Mouse (Mus musculus) layer of hippocampus, adult 2 months (tissue): ENCODE results near the gene Mga. TPM values are rescaled to one million over a fixed set of nuclear protein-coding genes. Genes with fewer than 3 reads are reported as not detected.
A peak's percentile ranks its signal among the peaks of the same experiment; 100 is the strongest.

Source experiments
- DNase-seq, 2 experiments: peaks; one replicate each; pipeline ENCODE4 v3.0.0; 2022; ENCODE audit warnings: low spot score in 2 of 2
- H3K27ac ChIP-seq: fragments of 200-600 bp; 2 replicates; pipeline ENCODE4 v1.8.1; 2022
- H3K4me3 ChIP-seq: fragments of 200-600 bp; 2 replicates; pipeline ENCODE4 v1.8.1; 2022; ENCODE audit warnings: mild to moderate bottlenecking
- CTCF ChIP-seq: fragments of 200-600 bp; conservative IDR thresholded peaks from 2 replicates; pipeline ENCODE4 v1.8.1; 2022; ENCODE audit warnings: antibody characterized with exemption, mild to moderate bottlenecking, moderate library complexity
- total RNA-seq, 2 experiments: library from RNA; stranded (reverse); gene quantifications; 2 replicates each; pipeline ENCODE4 v1.2.3; 2021

Gene Mga
- total RNA-seq, 2 experiments from 2014 or later, result 66.6 to 72.7 TPM

- no peak for TF ChIP-seq CTCF
- Histone ChIP-seq H3K27ac (no peak overlapping the region), H3K4me3 (no peak overlapping the region)
- DNase-seq, result no peak
Measured at GRCm38 (mm10) chr2:119993515-119993914, 96.5 kb downstream of the Mga start.

DNA sequence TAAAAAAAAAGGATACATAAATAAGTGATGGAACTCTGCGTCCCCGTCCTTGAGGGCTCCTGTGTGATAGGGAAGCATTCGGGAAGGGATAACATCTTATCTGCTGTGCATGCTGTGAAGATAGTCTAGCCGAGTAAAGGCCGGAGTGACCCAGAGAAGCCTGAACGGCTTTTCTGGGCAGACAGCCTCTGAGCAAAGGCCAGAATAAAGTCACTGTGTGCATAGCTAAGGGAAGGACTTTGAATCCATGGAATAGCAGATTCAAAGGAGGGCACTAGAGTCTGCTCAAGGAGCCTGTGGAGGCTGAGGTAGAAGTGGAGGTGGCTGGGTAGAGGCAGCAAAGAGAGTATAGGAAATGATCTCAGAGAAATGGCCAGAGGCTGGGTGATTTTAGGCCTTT is 97.8 kb downstream of the Mga start:
- DNase-seq, result no peak
- TF ChIP-seq CTCF, result no peak
- Histone ChIP-seq H3K4me3 (no peak overlapping the region), H3K27ac (peak overlapping the region; percentile 59; the same call in 1 of the 2 replicates)

DNA sequence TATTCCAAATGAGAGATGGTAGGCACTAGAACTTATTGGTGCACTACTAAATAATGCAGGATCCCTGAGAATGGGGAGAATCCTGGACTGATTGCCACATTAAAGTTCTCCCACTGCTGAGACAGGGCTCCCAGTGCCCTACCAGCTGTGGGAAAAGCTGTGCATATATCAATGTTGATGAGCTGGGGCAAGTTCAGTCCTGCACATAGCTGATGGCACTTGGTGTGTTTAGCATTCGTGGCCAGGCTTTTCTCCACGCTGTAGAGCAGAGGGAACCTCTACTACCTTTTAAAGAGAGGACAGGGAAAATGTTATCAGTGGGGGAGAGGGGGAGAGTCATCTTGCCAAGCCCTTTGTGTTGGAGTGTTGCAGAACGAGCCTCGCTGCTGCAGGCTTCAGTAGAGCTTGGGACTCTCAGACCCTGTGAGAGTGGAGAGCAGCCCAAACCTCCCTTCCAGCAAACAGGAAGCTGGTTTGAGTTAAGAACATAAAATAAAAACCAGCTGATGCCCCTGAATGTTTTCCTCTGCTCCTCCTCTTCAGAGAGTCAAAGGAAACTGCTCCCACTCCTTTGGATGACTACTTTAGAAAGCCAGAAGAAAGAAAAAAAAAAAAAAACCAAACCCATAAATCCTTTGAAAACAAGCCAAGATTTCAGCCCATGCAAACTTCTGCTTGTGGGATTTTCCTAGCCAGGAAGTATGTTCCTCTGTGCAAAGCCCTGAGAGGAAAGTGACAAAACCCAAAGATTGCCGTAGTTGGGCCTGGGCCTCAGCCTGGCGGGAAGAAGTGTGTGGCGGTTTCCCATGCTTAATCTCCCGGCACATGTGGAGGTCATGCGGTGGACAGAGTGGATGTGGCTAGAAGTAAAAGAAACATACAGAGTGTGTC is 98.6 kb downstream of the Mga start:
- no peak overlapping the region for H3K4me3 ChIP-seq
- peak overlapping the region; percentile 59 for H3K27ac ChIP-seq
- no peak for TF ChIP-seq CTCF
- DNase-seq, result no peak

DNA sequence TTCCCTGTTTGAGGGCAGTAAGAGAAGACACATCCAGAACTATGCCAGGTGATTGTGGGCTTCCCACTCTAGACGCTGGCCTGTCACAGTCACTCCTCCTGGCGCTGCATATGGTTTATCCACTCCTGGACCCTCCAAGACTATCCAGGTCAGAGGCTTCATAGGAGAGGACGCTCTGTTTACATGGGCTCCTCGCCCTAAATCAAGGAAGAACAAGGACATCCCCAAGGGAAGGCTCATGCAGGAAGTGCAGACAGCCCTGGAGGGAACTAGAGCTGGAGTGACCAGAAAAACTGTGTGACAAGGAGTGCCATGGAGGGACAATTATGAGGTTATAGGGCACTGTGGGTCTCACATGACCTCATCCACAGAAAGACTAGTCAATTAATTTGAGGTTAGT is 100.3 kb downstream of the Mga start:
- peak overlapping the region; percentile 29; the same call in 1 of the 2 replicates for H3K27ac ChIP-seq
- no peak for DNase-seq

GRCm38 (mm10) chr2:119999731-120000130 is 102.7 kb downstream of the Mga start:
- H3K27ac ChIP-seq, result no peak overlapping the region
- TF ChIP-seq CTCF, result no peak
- no peak for DNase-seq
- no peak overlapping the region for H3K4me3 ChIP-seq

More for the DNA sequence above, 100.3 kb downstream of the Mga start:
- TF ChIP-seq CTCF, result no peak
- no peak overlapping the region for H3K4me3 ChIP-seq

DNA sequence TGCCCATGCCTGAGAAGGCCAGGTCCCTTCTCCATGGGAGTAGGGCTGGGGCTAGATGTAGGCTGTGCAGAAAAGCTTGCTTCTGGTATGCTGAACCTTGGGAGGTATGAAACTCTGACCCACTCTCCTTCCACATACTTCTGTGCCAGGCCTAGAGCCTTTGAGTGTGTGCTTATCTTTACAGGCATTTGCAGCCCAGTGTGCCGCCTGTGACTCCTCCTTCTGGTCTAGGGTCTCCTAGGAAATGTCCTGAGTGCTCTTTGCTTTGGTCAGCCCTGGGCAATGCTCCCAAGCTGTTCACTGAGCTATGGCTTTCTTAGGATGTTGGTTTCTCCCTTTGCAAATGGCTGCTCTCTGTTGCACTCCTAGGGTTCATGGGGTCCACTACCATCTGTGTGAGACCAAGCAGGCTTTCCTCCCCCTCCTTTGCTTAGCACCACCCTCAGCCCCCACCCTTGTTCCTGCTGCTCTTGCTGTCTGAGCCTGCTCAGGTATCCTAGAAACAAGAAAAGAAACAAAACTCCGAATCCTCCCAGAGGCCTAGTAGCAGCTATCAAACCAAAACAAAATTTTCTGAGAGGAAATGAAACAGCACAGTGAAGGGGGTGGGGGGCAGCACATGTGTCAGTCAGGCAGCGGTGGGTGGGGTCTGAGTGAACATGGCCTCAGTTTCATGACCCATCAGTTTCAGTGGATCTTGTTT is 104.0 kb downstream of the Mga start:
- TF ChIP-seq CTCF, result no peak
- no peak for DNase-seq
- Histone ChIP-seq H3K4me3 (no peak overlapping the region), H3K27ac (no peak overlapping the region; the same call in 1 of the 2 replicates)

- DNase-seq, result no peak
- Histone ChIP-seq H3K4me3 (no peak overlapping the region), H3K27ac (no peak overlapping the region)
- TF ChIP-seq CTCF, result no peak
Measured at GRCm38 (mm10) chr2:120001956-120002355, 104.9 kb downstream of the Mga start.

DNA sequence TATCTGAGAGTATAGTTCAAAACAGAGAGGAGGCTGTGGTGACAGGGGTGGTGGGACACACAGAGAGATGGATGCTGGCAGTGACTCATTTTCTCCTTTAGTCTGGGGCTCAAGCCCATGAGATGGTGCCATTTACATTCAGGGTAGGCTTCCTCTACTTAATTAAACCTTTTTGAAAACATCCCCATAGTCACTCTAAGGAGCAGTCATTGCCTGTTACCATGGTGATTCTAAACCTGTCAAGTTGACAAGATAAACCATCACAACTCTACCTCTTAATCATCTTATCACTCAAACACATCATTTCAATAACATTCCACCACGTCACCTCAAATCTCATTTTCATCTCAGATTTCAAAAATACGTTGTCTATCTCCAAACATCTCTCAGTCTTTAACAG is 106.9 kb downstream of the Mga start:
- TF ChIP-seq CTCF, result no peak
- H3K4me3 ChIP-seq, result no peak overlapping the region
- H3K27ac ChIP-seq, result no peak overlapping the region
- no peak for DNase-seq

DNA sequence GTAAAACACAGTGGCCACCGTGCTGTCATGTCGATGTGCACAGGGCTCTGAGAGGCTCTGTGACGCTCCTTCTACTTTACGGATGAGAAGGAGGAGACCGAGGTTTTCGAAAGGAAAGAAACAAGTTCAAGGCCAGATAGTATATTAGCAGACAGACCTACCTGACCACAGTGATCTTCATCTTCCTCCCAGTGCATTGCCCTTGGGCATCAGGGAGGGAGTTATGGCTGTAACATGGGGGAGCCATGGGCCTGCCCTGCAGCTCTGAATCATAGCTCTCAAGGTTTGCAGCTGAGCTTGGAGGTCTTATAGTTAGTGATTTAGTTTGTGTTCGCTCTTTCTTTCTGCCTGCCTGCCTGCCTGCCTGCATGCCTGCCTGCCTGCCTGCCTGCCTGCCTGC is 109.7 kb downstream of the Mga start:
- H3K4me3 ChIP-seq, result no peak overlapping the region
- TF ChIP-seq CTCF, result no peak
- no peak overlapping the region for H3K27ac ChIP-seq
- no peak for DNase-seq

DNA sequence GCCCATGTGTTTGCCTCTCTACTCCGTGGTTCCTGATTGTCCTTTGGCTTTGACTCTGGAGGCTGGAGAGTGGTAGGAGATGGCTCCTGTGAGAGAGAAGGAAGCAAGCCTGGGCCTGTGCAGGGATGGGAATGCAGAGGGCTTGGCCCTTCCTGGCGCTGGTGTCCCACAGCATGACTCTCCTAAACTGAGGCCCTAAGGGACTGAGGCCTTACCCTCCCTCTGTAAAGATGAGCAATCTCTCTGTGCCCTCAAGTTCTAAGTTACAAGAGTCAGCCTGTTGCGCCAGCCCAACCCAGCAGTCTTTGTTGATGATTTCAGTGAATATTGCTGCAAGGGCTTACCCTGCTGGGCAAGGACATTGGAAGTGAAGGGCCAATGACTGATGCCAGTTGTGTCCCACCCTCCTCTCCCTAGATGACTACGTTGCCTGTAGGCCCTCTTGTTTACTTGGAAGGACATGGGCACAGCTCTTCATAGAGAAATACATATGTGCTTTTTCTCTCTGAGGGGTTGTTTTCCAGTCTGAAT is 110.7 kb downstream of the Mga start:
- H3K4me3 ChIP-seq, result no peak overlapping the region
- H3K27ac ChIP-seq, result no peak overlapping the region
- no peak for DNase-seq
- TF ChIP-seq CTCF, result no peak

DNA sequence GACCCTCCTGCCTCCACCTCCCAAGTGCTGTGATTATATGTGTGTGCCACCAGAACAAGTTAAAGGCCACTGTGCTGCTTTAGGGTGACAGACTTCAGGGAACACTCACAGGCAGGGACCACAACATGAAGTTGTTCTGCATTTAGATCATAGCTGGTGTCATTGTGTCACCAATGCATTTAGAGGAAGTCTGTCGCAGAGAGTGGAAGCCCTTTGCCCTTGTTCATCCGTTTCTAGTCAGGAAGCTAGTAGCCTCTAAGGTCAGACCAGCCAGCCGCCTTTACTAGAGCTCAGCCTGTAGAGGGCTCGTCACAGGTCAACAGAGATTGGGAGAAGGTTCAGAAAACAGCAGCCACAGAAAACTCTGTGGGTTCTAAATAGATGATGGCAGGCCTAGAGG is 111.6 kb downstream of the Mga start:
- TF ChIP-seq CTCF, result no peak
- no peak for DNase-seq
- no peak overlapping the region for H3K4me3 ChIP-seq
- H3K27ac ChIP-seq, result no peak overlapping the region

- DNase-seq, result peak; percentile 41 to 58
- no peak overlapping the region for H3K27ac ChIP-seq
- no peak overlapping the region for H3K4me3 ChIP-seq
- peak; percentile 91 for TF ChIP-seq CTCF
Measured at GRCm38 (mm10) chr2:120011462-120012200, 114.6 kb downstream of the Mga start.

DNA sequence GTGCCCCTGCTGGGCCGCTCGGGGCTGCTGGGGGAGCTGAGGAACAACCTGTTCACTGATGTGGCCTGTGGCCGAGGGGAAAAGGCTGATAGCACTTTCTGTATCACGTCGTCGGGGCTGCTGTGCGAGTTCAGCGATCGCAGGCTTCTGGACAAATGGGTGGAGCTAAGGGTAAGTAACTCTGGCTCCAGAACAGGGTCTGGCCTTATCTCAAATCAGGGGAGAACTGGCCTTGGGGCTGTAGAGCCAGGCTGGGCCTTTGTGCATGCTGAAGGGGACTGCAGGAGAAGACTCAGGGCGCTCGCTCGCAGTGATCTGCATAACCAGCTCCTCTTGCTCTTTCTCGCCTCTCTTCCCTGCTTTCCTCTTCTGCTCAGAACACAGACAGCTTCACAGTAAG is 115.9 kb downstream of the Mga start:
- Histone ChIP-seq H3K27ac (no peak overlapping the region), H3K4me3 (no peak overlapping the region)
- no peak for DNase-seq
- TF ChIP-seq CTCF, result no peak
